Mouse (Mus musculus) forebrain, embryonic 10.5 days (tissue): ENCODE results near the gene Man2b2. TPM values are rescaled to one million over a fixed set of nuclear protein-coding genes. Genes with fewer than 3 reads are reported as not detected.
A peak's percentile ranks its signal among the peaks of the same experiment; 100 is the strongest.

Source experiments
- DNase-seq: peaks from one replicate; pipeline ENCODE4 v3.0.0-alpha.2; 2017; ENCODE audit warnings: low spot score; ENCODE audit errors: extremely low spot score
- H3K27ac ChIP-seq: fragments of 300-500 bp; sonication (generic); 2 replicates; pipeline ENCODE4 v1.5.1; 2016; ENCODE audit warnings: mild to moderate bottlenecking
- H3K27me3 ChIP-seq: fragments of 300-500 bp; sonication (generic); 2 replicates; pipeline ENCODE4 v1.6.1; 2016; ENCODE audit warnings: mild to moderate bottlenecking; ENCODE audit not compliant: poor library complexity, severe bottlenecking
- H3K36me3 ChIP-seq: fragments of 300-500 bp; sonication (generic); replicated peaks from 2 replicates; pipeline ENCODE4 v1.6.1; 2016; ENCODE audit warnings: mild to moderate bottlenecking, moderate library complexity
- H3K4me1 ChIP-seq: fragments of 300-500 bp; sonication (generic); 2 replicates; pipeline ENCODE4 v1.6.1; 2016
- H3K4me3 ChIP-seq: fragments of 300-500 bp; sonication (generic); 2 replicates; pipeline ENCODE4 v1.5.1; 2016; ENCODE audit warnings: mild to moderate bottlenecking, moderate library complexity
- H3K9me3 ChIP-seq: fragments of 300-500 bp; sonication (generic); 2 replicates; pipeline ENCODE4 v1.6.1; 2016; ENCODE audit warnings: mild to moderate bottlenecking, moderate library complexity
- WGBS: fragments of 180-500 bp; shearing (Covaris S2); methylation state at CpG from one replicate; pipeline ENCODE4 v1.1.7; 2016; 5-methylcytosine and 5-hydroxymethylcytosine counted together
- polyA plus RNA-seq: library from polyadenylated mRNA; unstranded; fragments of >200 nt; fragmentation: Nextera tagmentation; extraction: Ambion mirVana; gene quantifications from 2 replicates; pipeline ENCODE4 v1.2.1, GENCODE M21; 2016

Man2b2 gene
- polyA plus RNA-seq: 12.3 and 13.0 TPM in 2 replicates

DNA sequence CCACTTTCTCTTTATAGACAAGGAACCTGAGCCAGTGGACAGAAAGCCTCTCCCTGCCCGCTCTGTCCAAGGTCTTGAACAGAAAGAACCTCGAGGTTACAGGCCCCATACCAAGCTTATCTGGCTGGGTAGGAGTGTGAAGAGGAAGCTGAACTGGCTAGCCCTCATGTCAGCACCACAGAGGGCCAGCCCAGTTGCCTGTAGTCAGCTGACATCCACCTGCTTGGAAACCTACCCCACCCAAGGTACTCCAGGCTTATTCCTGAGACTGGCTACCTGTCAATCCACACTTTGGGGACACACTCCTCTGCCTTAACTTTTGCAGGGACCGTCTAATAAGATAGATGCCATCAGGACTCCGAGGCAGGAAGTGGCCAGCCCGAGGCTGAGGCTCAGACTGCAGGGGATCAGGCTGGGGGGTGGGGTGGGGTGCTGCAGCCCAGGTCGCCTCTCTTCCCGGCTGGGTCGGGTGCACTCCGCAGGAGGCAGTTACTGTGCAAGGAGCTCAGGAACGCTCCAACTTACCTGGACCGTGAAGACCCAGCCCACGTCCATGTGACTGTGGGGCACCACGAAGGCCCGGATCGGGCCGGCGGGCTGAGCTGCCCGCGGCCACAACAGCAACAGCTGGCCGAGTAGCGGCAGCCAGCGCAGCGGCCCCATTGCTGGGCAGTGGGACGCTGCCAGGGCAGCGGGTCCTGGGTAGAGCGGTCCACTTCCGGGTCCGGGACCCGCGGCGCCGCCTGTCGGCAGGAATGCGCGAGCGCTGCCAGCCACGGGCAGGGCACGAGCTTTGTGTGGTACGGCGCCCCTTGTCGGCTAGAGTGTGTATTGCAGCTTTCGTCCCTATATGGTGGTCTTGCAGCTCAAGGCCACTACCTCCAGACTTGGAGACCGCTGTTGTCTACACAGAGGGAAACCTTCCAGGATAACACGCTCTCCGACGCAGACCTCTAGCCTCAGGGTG lies at the start of gene Man2b2:
Gene Man2b2, minus strand, starts transcription at position 741 of the 967 bp plus-strand sequence.
- peak within 1 kb of the TSS; percentile 86 for H3K27ac ChIP-seq
- 5% methylated on average over 46 of the region's 46 CpGs for WGBS

GRCm38 (mm10) chr5:36878801-36879200 lies 48.3 kb upstream of the Man2b2 start:
- 90% methylated on average over 4 of the region's 4 CpGs for WGBS
- Histone ChIP-seq H3K4me3 (no peak overlapping the region), H3K9me3 (no peaks in the 10 kb centered on the region), H3K27me3 (peaks cover 22% of the 10 kb centered on the region), H3K4me1 (peaks cover 25% of the 10 kb centered on the region), H3K27ac (no peak overlapping the region), H3K36me3 (no peaks in the 10 kb centered on the region)
- no peak for DNase-seq

More for the DNA sequence above, at the start of gene Man2b2:
- DNase-seq: peak; percentile 94
- Histone ChIP-seq H3K36me3 (peaks cover 21% of the 10 kb centered on the region), H3K9me3 (no peaks in the 10 kb centered on the region), H3K4me3 (peak within 1 kb of the TSS; percentile 72), H3K27me3 (no peaks in the 10 kb centered on the region), H3K4me1 (peaks cover 17% of the 10 kb centered on the region)

- H3K4me3 ChIP-seq: no peak overlapping the region
- no peaks in the 10 kb centered on the region for H3K9me3 ChIP-seq
- H3K36me3 ChIP-seq: no peaks in the 10 kb centered on the region
- peaks cover 34% of the 10 kb centered on the region for H3K27me3 ChIP-seq
- DNase-seq: no peak
- H3K4me1 ChIP-seq: peaks cover 16% of the 10 kb centered on the region
- no peak overlapping the region for H3K27ac ChIP-seq
- 90% methylated on average over 2 of the region's 2 CpGs for WGBS
Observed at GRCm38 (mm10) chr5:36877641-36878040, 47.2 kb upstream of the Man2b2 start.

DNA sequence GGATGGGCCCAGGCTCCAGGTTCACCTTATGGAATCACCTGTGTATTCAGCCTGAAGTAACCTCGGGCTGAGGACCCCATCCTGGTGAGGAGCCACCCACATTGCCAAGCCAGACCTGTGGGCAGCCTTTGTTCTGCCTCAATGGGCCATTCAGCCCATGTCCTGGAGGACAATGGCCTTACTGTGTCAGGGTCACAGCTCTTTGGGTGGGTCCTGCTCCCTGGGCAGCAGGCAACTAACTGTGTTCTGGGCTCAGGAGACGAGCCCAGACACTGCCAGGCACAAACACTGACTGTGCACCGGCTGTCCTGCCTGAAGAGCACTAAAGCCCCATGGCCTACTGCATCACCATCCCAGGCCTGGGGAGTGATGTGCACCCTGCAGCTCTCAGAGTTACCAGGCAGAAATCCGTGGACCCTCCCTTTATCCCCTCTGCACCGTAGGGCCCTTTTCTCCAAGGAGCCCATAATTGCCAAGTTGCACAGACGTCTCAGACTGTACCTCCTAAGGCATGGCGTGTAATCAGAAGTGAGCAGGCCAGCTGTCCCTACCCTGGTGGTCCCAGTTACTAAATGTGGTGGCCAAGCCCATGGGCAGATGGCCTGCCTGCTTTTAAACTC lies 46.4 kb upstream of the Man2b2 start:
- H3K27me3 ChIP-seq: peaks cover 41% of the 10 kb centered on the region
- DNase-seq: no peak
- H3K36me3 ChIP-seq: no peaks in the 10 kb centered on the region
- WGBS: 45% methylated on average over 7 of the region's 7 CpGs
- no peak overlapping the region for H3K27ac ChIP-seq
- H3K9me3 ChIP-seq: no peaks in the 10 kb centered on the region
- H3K4me3 ChIP-seq: no peak overlapping the region
- peaks cover 11% of the 10 kb centered on the region for H3K4me1 ChIP-seq

- no peak for DNase-seq
- H3K27me3 ChIP-seq: peaks cover 50% of the 10 kb centered on the region
- 79% methylated on average over 4 of the region's 4 CpGs for WGBS
Observed at GRCm38 (mm10) chr5:36875956-36876355, 45.5 kb upstream of the Man2b2 start.

GRCm38 (mm10) chr5:36870916-36871315 lies 40.5 kb upstream of the Man2b2 start:
- WGBS: 89% methylated on average over 6 of the region's 6 CpGs
- Histone ChIP-seq H3K27ac (no peak overlapping the region), H3K36me3 (no peaks in the 10 kb centered on the region), H3K9me3 (no peaks in the 10 kb centered on the region), H3K4me1 (peaks cover 27% of the 10 kb centered on the region), H3K27me3 (peaks cover 90% of the 10 kb centered on the region), H3K4me3 (no peak overlapping the region)
- DNase-seq: no peak

More at GRCm38 (mm10) chr5:36875956-36876355, 45.5 kb upstream of the Man2b2 start:
- no peak overlapping the region for H3K4me3 ChIP-seq
- H3K36me3 ChIP-seq: no peaks in the 10 kb centered on the region
- H3K4me1 ChIP-seq: peaks cover 11% of the 10 kb centered on the region
- no peak overlapping the region for H3K27ac ChIP-seq
- no peaks in the 10 kb centered on the region for H3K9me3 ChIP-seq

DNA sequence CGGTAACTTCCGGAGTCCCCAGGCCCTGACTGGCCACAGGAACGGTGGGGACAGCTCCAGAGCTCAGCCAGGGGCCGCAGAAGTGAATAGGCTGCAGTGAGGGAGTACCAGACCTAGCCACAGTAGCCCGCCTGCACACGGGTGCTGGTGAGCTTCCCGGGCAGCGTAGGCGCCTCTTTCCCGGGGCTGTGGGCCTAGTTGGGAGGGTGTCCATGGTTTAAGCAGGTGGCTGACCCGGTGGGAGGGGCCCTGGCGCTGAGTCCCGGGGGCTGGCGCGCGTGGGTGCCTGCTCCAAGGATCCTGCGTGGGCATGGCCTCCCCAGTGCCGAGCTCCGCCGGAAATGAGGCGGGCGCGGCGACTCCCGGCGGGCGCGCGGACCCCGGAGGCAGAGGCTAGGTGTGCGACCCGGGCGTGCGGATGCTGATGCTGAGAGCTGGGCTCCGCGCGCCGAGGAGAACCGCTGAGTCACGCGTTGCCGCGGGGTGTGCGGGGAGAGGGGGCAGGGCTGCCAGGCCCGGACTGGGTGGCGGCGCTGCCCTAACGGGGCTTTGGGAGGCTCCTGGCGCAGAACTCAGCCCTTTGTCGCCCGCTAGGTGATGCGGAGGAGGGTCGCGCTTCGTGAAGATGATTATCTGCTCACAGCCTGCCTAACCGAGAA lies 39.3 kb upstream of the Man2b2 start:
- H3K4me3 ChIP-seq: peak overlapping the region; percentile 59
- under 1% methylated on average over 56 of the region's 56 CpGs for WGBS
- H3K27me3 ChIP-seq: peaks cover 98% of the 10 kb centered on the region
- H3K27ac ChIP-seq: peak overlapping the region; percentile 48; the same call in 1 of the 2 replicates
- no peaks in the 10 kb centered on the region for H3K9me3 ChIP-seq
- DNase-seq: peak; percentile 41
- peaks cover 27% of the 10 kb centered on the region for H3K4me1 ChIP-seq
- no peaks in the 10 kb centered on the region for H3K36me3 ChIP-seq

GRCm38 (mm10) chr5:36869186-36869577 lies 38.7 kb upstream of the Man2b2 start:
- Histone ChIP-seq H3K4me3 (peak overlapping the region; percentile 59), H3K27me3 (peaks cover 100% of the 10 kb centered on the region), H3K36me3 (no peaks in the 10 kb centered on the region), H3K9me3 (no peaks in the 10 kb centered on the region), H3K27ac (no peak overlapping the region), H3K4me1 (peaks cover 27% of the 10 kb centered on the region)
- no peak for DNase-seq
- WGBS: 3% methylated on average over 7 of the region's 7 CpGs

DNA sequence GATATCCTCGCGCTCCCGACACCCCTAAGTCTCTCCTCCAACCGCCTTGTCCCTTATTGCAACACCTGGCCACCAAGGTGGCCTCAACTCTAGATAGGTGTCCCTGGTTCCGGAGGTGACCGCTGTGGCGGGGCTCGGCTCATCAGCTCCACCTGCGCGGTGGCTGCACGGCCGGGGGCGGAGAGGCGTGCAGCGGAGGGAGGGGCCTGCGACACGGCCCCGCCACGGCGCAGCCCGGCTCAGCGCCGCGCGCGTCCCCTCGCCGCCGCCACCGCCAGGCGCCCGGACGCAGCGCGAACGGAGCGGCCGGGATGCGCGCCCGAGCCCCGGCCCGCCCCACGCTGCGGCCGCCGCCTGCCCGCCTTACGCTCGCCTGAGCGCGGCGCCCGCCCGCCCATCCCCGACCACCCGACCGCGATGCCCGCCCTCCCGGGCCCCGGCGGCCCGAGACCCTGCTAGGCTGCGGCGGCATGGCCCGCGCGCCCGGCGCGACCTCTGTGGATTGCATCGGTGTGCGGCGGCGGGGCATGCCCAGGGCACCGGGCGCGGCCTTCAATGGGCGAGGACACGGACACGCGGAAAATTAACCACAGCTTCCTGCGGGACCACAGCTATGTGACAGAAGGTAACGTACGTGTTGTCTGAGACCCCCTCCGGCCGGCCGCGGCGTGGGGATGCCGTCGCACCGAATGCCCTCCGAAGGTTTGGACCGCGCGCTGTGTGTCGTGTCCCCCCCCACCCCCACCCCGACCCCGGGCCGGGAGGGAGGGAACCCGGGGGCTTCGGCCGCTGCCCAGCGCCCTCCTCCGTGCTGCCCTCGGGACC lies 38.0 kb upstream of the Man2b2 start, which contains the start of gene Ppp2r2c:
Gene Ppp2r2c, plus strand, starts transcription at position 248 of the 825 bp plus-strand sequence.
- Histone ChIP-seq H3K9me3 (no peaks in the 10 kb centered on the region), H3K4me1 (peaks cover 27% of the 10 kb centered on the region), H3K36me3 (no peaks in the 10 kb centered on the region), H3K27me3 (peaks cover 98% of the 10 kb centered on the region), H3K27ac (no peak within 1 kb of the TSS), H3K4me3 (peak within 1 kb of the TSS; percentile 59)
- WGBS: 2% methylated on average over 107 of the region's 108 CpGs
- DNase-seq: peak; percentile 21

GRCm38 (mm10) chr5:36867561-36867960 lies 37.1 kb upstream of the Man2b2 start:
- Histone ChIP-seq H3K27me3 (peaks cover 97% of the 10 kb centered on the region), H3K36me3 (no peaks in the 10 kb centered on the region), H3K4me3 (0 out of 2 replicates have a peak overlapping the region, but pooled peaks have one; percentile 59), H3K27ac (no peak overlapping the region), H3K4me1 (peaks cover 27% of the 10 kb centered on the region), H3K9me3 (no peaks in the 10 kb centered on the region)
- 8% methylated on average over 6 of the region's 6 CpGs for WGBS
- DNase-seq: no peak

- peaks cover 92% of the 10 kb centered on the region for H3K27me3 ChIP-seq
- H3K4me3 ChIP-seq: no peak overlapping the region
- no peaks in the 10 kb centered on the region for H3K9me3 ChIP-seq
- no peak for DNase-seq
- no peaks in the 10 kb centered on the region for H3K36me3 ChIP-seq
- no peak overlapping the region for H3K27ac ChIP-seq
- peaks cover 27% of the 10 kb centered on the region for H3K4me1 ChIP-seq
- WGBS: 77% methylated on average over 7 of the region's 7 CpGs
Observed at GRCm38 (mm10) chr5:36866701-36867250, 36.3 kb upstream of the Man2b2 start.
